ENCODE assay signal across 7 mouse cellular contexts in genomic region chr8:94812645-94813098, GRCm38 (mm10). TPM values are rescaled to one million over a fixed set of nuclear protein-coding genes. Genes with fewer than 3 reads are reported as not detected.
DNase-seq lines count a peak whose midpoint lies in the region; ATAC-seq lines count a peak whose summit lies in the region.

No protein-coding gene starts in this region.

- no peaks in the 10 kb centered on the region for H3K36me3 ChIP-seq in intestine, embryonic 16.5 days (ENCODE audit: control insufficient read depth, insufficient read depth, low read length)

- no peak overlapping the region for H3K4me3 ChIP-seq in intestine, embryonic 16.5 days (ENCODE audit: low read length)

- peak; percentile 36 for ATAC-seq in granulocyte monocyte progenitor cell, adult 5-6 weeks (replicated peaks; ENCODE audit: poor library complexity, severe bottlenecking)
- ATAC-seq in intestine, embryonic 16.5 days, result peak; percentile 61

- no peaks in the 10 kb centered on the region for H3K4me1 ChIP-seq in intestine, embryonic 16.5 days (ENCODE audit: control insufficient read depth, insufficient read depth, low read length)

- H3K27me3 ChIP-seq in intestine, embryonic 16.5 days (replicated peaks; ENCODE audit: control insufficient read depth, insufficient read depth, low read length), result no peaks in the 10 kb centered on the region

- DNase-seq in adrenal gland, postnatal 10 days, result peak; percentile 87
- peak; percentile 89 for DNase-seq in embryo, embryonic 9.5 days (ENCODE audit: extremely low spot score)
- DNase-seq in left cerebral cortex, postnatal 14 days (ENCODE audit: low spot score in 2 of 2), result peak; percentile 94
- peak; percentile 90 for DNase-seq in mesoderm, embryonic 11.5 days (ENCODE audit: low read depth, low spot score)
- peak; percentile 89 for DNase-seq in right cerebral cortex, postnatal 4 days

- intact Hi-C loops in left cerebral cortex, postnatal 14 days (cut with DNase I), result loop anchor here (1.0 to 10.0 kb wide), 3 partner anchors 40 to 218 kb away; partner anchors contain the start of gene Cx3cl1

- 28% methylated on average over 6 of the region's 6 CpGs for WGBS in intestine, embryonic 16.5 days

- no peak overlapping the region for H3K27ac ChIP-seq in intestine, embryonic 16.5 days (ENCODE audit: low read length)

- no peaks in the 10 kb centered on the region for H3K9me3 ChIP-seq in intestine, embryonic 16.5 days (ENCODE audit: control insufficient read depth, low read length)

- no peak overlapping the region for H3K9ac ChIP-seq in intestine, embryonic 16.5 days (ENCODE audit: low read depth, low read length)

- H3K4me2 ChIP-seq in intestine, embryonic 16.5 days (ENCODE audit: low read depth, low read length), result no peak overlapping the region

RNA-seq across cellular contexts. Expression of gene Ccl17, which starts 2.4 kb away (rescaled TPM):
- under 1 TPM in 1 of 2 experiments, not detected in 1; 0.96 TPM for total RNA-seq in adrenal gland, postnatal 10 days (2021)
- total RNA-seq in granulocyte monocyte progenitor cell, adult 5-6 weeks (2014; fragmentation: Nextera tagmentation), result not detected in 2 replicates
- not detected in 2 replicates for total RNA-seq in granulocyte monocyte progenitor cell, adult 5-6 weeks (2017)
- 0.29 and 1.3 TPM in 2 replicates for polyA plus RNA-seq in intestine, embryonic 16.5 days (2015; fragmentation: Nextera tagmentation; extraction: Ambion mirVana)
- 10 to 100 TPM; 17.7 to 18.3 TPM for total RNA-seq in left cerebral cortex, postnatal 14 days (2021)

RNA-seq across cellular contexts. Expression of gene Coq9, which starts 25.4 kb away (rescaled TPM):
- total RNA-seq in adrenal gland, postnatal 10 days (2021), result 100 to 1,000 TPM; 270 to 345 TPM
- total RNA-seq in granulocyte monocyte progenitor cell, adult 5-6 weeks (2014; fragmentation: Nextera tagmentation), result 49.5 and 54.4 TPM in 2 replicates
- 46.6 and 57.4 TPM in 2 replicates for total RNA-seq in granulocyte monocyte progenitor cell, adult 5-6 weeks (2017)
- polyA plus RNA-seq in intestine, embryonic 16.5 days (2015; fragmentation: Nextera tagmentation; extraction: Ambion mirVana), result 142 and 145 TPM in 2 replicates
- total RNA-seq in left cerebral cortex, postnatal 14 days (2021), result 10 to 100 TPM; 77.1 to 81.3 TPM

RNA-seq across cellular contexts. Expression of gene Ciapin1, which starts 25.5 kb away (rescaled TPM):
- 100 to 1,000 TPM; 101 to 127 TPM for total RNA-seq in adrenal gland, postnatal 10 days (2021)
- 45.7 and 48.0 TPM in 2 replicates for total RNA-seq in granulocyte monocyte progenitor cell, adult 5-6 weeks (2014; fragmentation: Nextera tagmentation)
- total RNA-seq in granulocyte monocyte progenitor cell, adult 5-6 weeks (2017), result 46.1 and 72.3 TPM in 2 replicates
- 79.1 and 90.1 TPM in 2 replicates for polyA plus RNA-seq in intestine, embryonic 16.5 days (2015; fragmentation: Nextera tagmentation; extraction: Ambion mirVana)
- 10 to 100 TPM; 73.9 to 76.7 TPM for total RNA-seq in left cerebral cortex, postnatal 14 days (2021)

RNA-seq across cellular contexts. Expression of gene Cx3cl1, which starts 40.9 kb away (rescaled TPM):
- total RNA-seq in adrenal gland, postnatal 10 days (2021), result 10 to 100 TPM; 10.4 to 13.3 TPM
- total RNA-seq in granulocyte monocyte progenitor cell, adult 5-6 weeks (2014; fragmentation: Nextera tagmentation), result 0.19 and 1.3 TPM in 2 replicates
- total RNA-seq in granulocyte monocyte progenitor cell, adult 5-6 weeks (2017), result not detected in 2 replicates
- 34.7 and 47.2 TPM in 2 replicates for polyA plus RNA-seq in intestine, embryonic 16.5 days (2015; fragmentation: Nextera tagmentation; extraction: Ambion mirVana)
- total RNA-seq in left cerebral cortex, postnatal 14 days (2021), result 100 to 1,000 TPM; 664 to 689 TPM

RNA-seq across cellular contexts. Expression of gene Polr2c, which starts 44.6 kb away (rescaled TPM):
- total RNA-seq in adrenal gland, postnatal 10 days (2021), result 10 to 100 TPM; 56.7 to 64.3 TPM
- total RNA-seq in granulocyte monocyte progenitor cell, adult 5-6 weeks (2014; fragmentation: Nextera tagmentation), result 57.6 and 75.3 TPM in 2 replicates
- total RNA-seq in granulocyte monocyte progenitor cell, adult 5-6 weeks (2017), result 55.6 and 74.5 TPM in 2 replicates
- 117 and 133 TPM in 2 replicates for polyA plus RNA-seq in intestine, embryonic 16.5 days (2015; fragmentation: Nextera tagmentation; extraction: Ambion mirVana)
- 10 to 100 TPM; 52.0 to 60.5 TPM for total RNA-seq in left cerebral cortex, postnatal 14 days (2021)

Comparison
In these comparisons a context has a peak if more than half of its experiments do, and no peak if none do; other contexts are left out.
1. RNA of gene Ccl17, which starts 2.4 kb away (total RNA-seq): 17.7 to 18.3 TPM in left cerebral cortex, postnatal 14 days; 0.96 TPM in adrenal gland, postnatal 10 days and not detected in granulocyte monocyte progenitor cell, adult 5-6 weeks; every median in the first group is over 4 times any median in the second.
2. Peak in every context shown above with its lines, with median percentiles within 50 percentile points of each other: DNase-seq.